In the genomic region with DNA sequence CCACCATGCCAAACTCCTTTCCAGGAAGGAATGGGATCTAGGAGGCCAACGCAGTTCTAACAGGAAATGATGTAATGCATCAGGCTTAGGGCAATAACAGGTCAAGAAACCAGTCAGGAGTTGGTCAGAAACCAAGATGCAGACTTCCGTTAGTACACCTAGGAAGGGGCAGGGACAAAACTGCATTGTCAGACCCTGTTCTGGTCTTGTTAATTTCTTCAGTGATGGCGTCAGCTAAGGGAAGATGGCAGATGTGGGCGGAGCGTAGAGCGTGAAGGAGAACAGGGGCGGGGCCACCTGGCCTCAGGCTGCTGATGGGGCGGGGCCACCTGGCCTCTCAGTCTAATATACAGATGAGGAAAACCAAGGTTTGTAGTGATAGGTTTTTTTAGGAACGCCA, we compare ENCODE assay signal across 8 mouse cellular contexts. TPM values are rescaled to one million over a fixed set of nuclear protein-coding genes. Genes with fewer than 3 reads are reported as not detected.
DNase-seq lines count a peak whose midpoint lies in the region; TF ChIP-seq lines count a peak whose summit lies in the region.

No protein-coding gene starts in this region.

- no peak for DNase-seq in left cerebral cortex, adult 2 months (ENCODE audit: extremely low spot score in 1 of 2, low spot score in 2 of 2)
- DNase-seq in left cerebral cortex, adult 11 months (ENCODE audit: low spot score): no peak
- peak; percentile 43 for DNase-seq in induced T-regulatory cell, adult 2 months (ENCODE audit: low read depth)
- no peak for DNase-seq in midbrain, embryonic 10.5 days (ENCODE audit: low spot score)
- no peak for DNase-seq in cerebellum, adult 9-10 months
- DNase-seq in left cerebral cortex, adult 18-20 months (ENCODE audit: low spot score in 2 of 2): no peak
- DNase-seq in retina, postnatal 1 day: no peak

- H3K27me3 ChIP-seq in erythroblast, embryonic 14.5 days (ENCODE audit: control insufficient read depth): no peaks in the 10 kb centered on the region; the same call in 1 of the 2 replicates
- H3K27me3 ChIP-seq in midbrain, embryonic 10.5 days (ENCODE audit: low read depth, poor library complexity, severe bottlenecking): no peaks in the 10 kb centered on the region

- no peaks in the 10 kb centered on the region; the same call in 1 of the 2 replicates for H3K36me3 ChIP-seq in erythroblast, embryonic 14.5 days (ENCODE audit: control insufficient read depth)
- H3K36me3 ChIP-seq in midbrain, embryonic 10.5 days: peaks cover 47% of the 10 kb centered on the region

- WGBS in midbrain, embryonic 10.5 days: 83% methylated on average over 9 of the region's 9 CpGs

- TF ChIP-seq CTCF in left cerebral cortex, adult 2 months (IDR thresholded peaks at IDR 0.05): no peak

- H3K27ac ChIP-seq in left cerebral cortex, adult 2 months: peak overlapping the region; percentile 64; the same call in 1 of the 2 replicates
- peak overlapping the region; percentile 93 for H3K27ac ChIP-seq in midbrain, embryonic 10.5 days (replicated peaks)

- intact Hi-C loops in left cerebral cortex, adult 2 months (cut with DNase I): no loop called here

- peaks cover 16% of the 10 kb centered on the region for H3K4me1 ChIP-seq in erythroblast, embryonic 14.5 days (ENCODE audit: control insufficient read depth)
- H3K4me1 ChIP-seq in midbrain, embryonic 10.5 days: peaks cover 33% of the 10 kb centered on the region

- no peak overlapping the region for H3K4me3 ChIP-seq in left cerebral cortex, adult 2 months
- peak overlapping the region; percentile 1 for H3K4me3 ChIP-seq in erythroblast, embryonic 14.5 days (replicated peaks)
- H3K4me3 ChIP-seq in midbrain, embryonic 10.5 days: peak overlapping the region; percentile 37; the same call in 1 of the 2 replicates

- no peaks in the 10 kb centered on the region for H3K9me3 ChIP-seq in erythroblast, embryonic 14.5 days (ENCODE audit: control insufficient read depth, low read length)
- H3K9me3 ChIP-seq in midbrain, embryonic 10.5 days (replicated peaks): no peaks in the 10 kb centered on the region

RNA-seq across cellular contexts. Expression of a gene that starts 28.5 kb away (rescaled TPM):
- 100 to 1,000 TPM; 332 to 333 TPM for total RNA-seq in left cerebral cortex, adult 2 months (2021)
- 19.1 and 27.7 TPM in 2 replicates for polyA plus RNA-seq in erythroblast, embryonic 14.5 days (2012)
- polyA plus RNA-seq in midbrain, embryonic 10.5 days (2016; fragmentation: Nextera tagmentation; extraction: Ambion mirVana): 288 and 305 TPM in 2 replicates
- total RNA-seq in left cerebral cortex, adult 18-20 months (2021): 100 to 1,000 TPM; 331 to 338 TPM

RNA-seq across cellular contexts. Expression of a gene that starts 36.4 kb away (rescaled TPM):
- 10 to 100 TPM; 19.2 to 21.3 TPM for total RNA-seq in left cerebral cortex, adult 2 months (2021)
- polyA plus RNA-seq in erythroblast, embryonic 14.5 days (2012): 0.08 and 0.12 TPM in 2 replicates
- polyA plus RNA-seq in midbrain, embryonic 10.5 days (2016; fragmentation: Nextera tagmentation; extraction: Ambion mirVana): 11.0 and 11.3 TPM in 2 replicates
- total RNA-seq in left cerebral cortex, adult 18-20 months (2021): 10 to 100 TPM; 17.0 to 19.0 TPM

RNA-seq across cellular contexts. Expression of a gene that starts 50.9 kb away (rescaled TPM):
- total RNA-seq in left cerebral cortex, adult 2 months (2021): 10 to 100 TPM in 1 of 2 experiments, 1 to 10 TPM in 1; 10.0 to 11.4 TPM
- 0.01 and 0.02 TPM in 2 replicates for polyA plus RNA-seq in erythroblast, embryonic 14.5 days (2012)
- 10.9 and 12.6 TPM in 2 replicates for polyA plus RNA-seq in midbrain, embryonic 10.5 days (2016; fragmentation: Nextera tagmentation; extraction: Ambion mirVana)
- 1 to 10 TPM; 8.5 to 9.6 TPM for total RNA-seq in left cerebral cortex, adult 18-20 months (2021)

RNA-seq across cellular contexts. Expression of a gene that starts 53.4 kb away (rescaled TPM):
- total RNA-seq in left cerebral cortex, adult 2 months (2021): 1 to 10 TPM; 3.7 to 5.4 TPM
- polyA plus RNA-seq in erythroblast, embryonic 14.5 days (2012): 0.17 and 0.28 TPM in 2 replicates
- 21.3 and 22.1 TPM in 2 replicates for polyA plus RNA-seq in midbrain, embryonic 10.5 days (2016; fragmentation: Nextera tagmentation; extraction: Ambion mirVana)
- 1 to 10 TPM; 4.6 to 4.7 TPM for total RNA-seq in left cerebral cortex, adult 18-20 months (2021)
